Mouse (Mus musculus): ENCODE results near the gene Bcas3.

- no peak for TF ChIP-seq POLR2A (IDR thresholded peaks at IDR 0.05; ENCODE audit: low read depth, low read length)
- no peak for TF ChIP-seq CTCF (IDR thresholded peaks at IDR 0.05; ENCODE audit: borderline replicate concordance, insufficient read depth, low read length)
Measured at GRCm38 (mm10) chr11:85626846-85627245, 273.9 kb downstream of the Bcas3 start.
